Mouse (Mus musculus) megakaryocyte-erythroid progenitor cell, adult 5-6 weeks (primary cell): ENCODE measurements around the gene Fam162a. TPM values are rescaled to one million over a fixed set of nuclear protein-coding genes. Genes with fewer than 3 reads are reported as not detected.
"Not testable (repeated sequence)": the region's sequence is repeated elsewhere in the genome, so short reads cannot be mapped to it uniquely, and the experiment has no call there.

Source experiments
- ATAC-seq: replicated peaks from 2 replicates; pipeline ENCODE4 v1.8.0; 2016; ENCODE audit warnings: mild to moderate bottlenecking, inconsistent platforms; ENCODE audit not compliant: severe bottlenecking, poor library complexity, low FRiP score, low TSS enrichment
- total RNA-seq, 2 experiments: library from RNA; stranded (forward) in 1 of 2; stranded (reverse) in 1 of 2; fragments of 200-1000, 215-1000 nt in 1 of 2; fragments of >200 nt in 1 of 2; fragmentation: Nextera tagmentation in 1 of 2; gene quantifications; 2 replicates each; pipeline ENCODE4 v1.2.3; 2014 to 2017

Gene Fam162a
- total RNA-seq (2014; fragmentation: Nextera tagmentation) (205 and 208 TPM in 2 replicates), total RNA-seq (2017) (137 and 156 TPM in 2 replicates)

GRCm38 (mm10) chr16:36071450-36072379, at the start of gene Fam162a, which contains the start of gene Ccdc58:
TSS of gene Fam162a (minus strand) at chr16:36071594.
TSS of gene Ccdc58 (plus strand) at chr16:36071685.
- peak; percentile 88 for ATAC-seq

DNA sequence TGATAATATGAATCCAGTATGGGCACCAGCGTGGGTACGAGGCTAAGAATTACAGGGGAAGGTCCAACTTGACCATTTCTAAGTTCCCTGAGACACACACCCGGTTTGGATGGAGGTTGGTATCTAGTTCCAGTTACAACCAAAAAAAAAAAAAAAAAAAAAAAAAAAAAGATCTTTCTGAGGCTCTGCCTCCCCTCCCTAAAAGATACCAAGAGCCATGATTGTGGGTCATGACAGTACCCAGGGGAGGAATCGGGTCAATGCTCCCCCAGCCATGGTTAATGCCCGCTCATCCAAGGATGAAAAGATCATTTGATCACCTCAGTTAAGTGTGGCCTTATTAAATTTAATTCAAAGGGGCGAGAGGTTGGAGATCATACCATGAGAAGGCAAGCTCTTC, 44.4 kb upstream of the Fam162a start:
- not testable (repeated sequence) for ATAC-seq

GRCm38 (mm10) chr16:36111486-36111885, 40.1 kb upstream of the Fam162a start:
- ATAC-seq: not testable (repeated sequence)

- no peak for ATAC-seq
Observed at GRCm38 (mm10) chr16:36102211-36102610, 30.8 kb upstream of the Fam162a start.

DNA sequence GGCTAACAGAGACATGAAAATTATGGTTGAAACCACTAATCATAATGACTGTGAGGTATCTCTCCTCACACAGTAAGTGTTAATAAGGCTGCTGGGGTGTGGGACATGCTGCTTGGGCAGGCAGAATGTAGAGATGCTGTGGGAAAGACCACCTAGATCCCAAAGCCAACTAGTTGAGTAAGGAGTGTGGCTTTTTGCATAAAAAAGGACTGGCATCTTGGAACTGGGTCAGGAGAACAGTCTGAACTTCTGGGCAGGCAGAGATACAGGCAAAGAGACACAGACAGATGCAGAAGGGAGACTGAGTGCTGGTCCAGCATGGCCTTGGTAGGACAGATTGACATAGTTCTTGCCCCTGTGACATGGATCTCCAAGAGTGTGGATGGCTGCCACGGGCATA, 30.1 kb upstream of the Fam162a start:
- ATAC-seq: no peak

DNA sequence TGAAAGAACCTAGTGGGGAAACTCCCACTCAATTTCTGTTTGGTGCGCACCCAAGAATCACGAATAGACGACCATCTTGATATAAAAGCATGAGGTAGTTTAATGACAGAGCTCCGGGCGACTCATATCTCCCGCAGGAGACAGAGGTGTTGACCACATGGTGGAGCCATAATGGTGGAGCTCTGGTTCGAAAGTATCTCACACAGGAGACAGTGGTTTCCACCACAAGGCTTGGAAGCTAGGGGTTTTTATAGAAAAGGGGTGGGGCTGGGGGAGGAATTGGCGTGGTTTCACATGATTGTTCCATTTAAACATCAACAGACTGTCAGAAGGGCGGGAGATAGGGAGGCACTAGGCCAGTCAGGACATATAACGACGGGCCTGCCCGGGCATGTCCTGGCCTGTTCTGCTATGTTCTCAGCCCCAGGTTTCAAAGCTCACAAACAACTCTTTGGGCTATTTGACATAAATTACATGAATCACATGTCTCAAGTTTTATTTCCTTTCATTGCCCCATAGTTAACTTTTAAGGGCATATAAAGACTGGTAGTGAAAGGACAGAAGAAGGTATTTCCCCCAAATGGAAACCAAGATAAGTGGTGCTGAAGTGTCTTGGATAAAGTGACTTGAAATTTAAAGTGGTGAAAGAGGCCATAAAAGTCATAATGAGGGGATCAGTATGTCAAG, 26.6 kb upstream of the Fam162a start:
- ATAC-seq: not testable (repeated sequence)

GRCm38 (mm10) chr16:36094079-36094478, 22.7 kb upstream of the Fam162a start:
- ATAC-seq: no peak

- ATAC-seq: no peak
Observed at GRCm38 (mm10) chr16:36090785-36091509, 19.6 kb upstream of the Fam162a start.

DNA sequence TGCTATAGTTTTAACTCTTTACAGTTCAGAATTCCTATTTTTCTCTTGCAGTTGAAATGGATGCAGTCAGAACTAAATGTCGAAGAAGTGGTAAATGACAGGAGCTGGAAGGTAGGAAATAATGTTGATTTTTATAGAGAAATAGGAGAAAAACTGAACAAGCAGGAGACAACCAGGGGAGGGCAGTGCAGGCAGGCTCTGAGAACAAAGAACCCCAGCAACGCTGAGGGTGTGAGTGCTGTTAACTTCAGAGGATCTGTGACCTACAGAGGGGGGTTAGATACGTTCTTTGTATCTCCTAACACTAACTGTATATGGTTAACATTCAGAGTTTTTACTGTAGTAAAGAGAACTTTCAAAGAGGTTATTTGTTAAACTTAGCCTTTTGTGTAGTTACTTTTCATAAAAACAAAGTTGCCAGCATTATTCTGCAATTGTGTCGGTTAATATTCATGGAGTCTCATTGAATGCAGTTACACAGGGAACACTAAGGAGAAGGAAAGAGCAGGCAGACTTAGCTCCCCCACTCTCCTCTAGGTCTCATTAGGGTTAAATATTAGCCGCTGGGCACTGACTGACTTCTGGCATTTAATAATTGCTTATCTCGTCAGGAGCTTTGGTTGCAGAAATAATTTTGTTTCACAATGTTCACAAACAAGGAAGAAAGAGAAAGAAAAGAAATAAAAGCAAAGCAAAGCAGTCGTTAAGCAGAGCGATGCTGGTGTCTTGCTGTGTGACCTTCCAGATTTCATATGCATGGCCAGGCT, 18.6 kb upstream of the Fam162a start:
- no peak for ATAC-seq

DNA sequence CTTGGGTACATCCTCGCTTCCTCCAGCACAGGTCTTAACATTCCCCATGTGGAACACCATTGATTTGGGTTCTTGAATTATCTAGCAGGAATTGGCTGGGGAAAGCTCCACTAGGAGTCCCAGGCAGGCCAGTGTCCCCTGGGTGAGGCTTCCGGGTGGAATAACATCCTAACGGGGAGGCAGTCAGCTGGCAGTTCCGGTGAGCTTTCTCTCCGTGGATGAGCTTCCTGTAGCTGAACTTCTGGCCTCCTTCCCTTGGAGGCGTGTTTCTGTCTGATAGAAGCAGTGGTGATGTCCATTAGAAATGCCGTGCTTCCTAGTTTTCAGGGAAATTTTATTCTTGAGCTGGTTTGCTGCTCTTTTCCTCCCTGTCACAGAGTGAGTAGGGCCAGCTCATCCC, 17.7 kb upstream of the Fam162a start:
- no peak for ATAC-seq

DNA sequence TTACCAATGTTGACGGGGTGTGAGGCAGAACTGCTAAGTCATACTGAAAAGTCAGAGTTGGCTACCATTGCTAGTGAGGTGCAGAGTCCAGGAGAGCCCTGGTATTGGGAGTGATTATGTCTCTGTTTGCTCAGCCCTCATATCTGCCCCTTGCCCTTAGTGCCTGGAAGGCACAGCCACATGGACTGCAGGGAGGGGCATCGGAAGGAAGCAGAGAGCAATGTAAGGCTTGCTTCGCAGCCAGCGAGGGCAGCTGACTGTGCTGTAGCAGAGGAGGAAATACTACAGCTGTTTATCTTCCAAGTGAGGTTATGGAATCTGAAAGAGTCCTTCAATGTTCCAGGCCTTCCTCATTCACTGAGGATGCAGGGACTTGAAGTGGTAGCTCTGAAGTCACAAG, 16.5 kb upstream of the Fam162a start:
- ATAC-seq: no peak

DNA sequence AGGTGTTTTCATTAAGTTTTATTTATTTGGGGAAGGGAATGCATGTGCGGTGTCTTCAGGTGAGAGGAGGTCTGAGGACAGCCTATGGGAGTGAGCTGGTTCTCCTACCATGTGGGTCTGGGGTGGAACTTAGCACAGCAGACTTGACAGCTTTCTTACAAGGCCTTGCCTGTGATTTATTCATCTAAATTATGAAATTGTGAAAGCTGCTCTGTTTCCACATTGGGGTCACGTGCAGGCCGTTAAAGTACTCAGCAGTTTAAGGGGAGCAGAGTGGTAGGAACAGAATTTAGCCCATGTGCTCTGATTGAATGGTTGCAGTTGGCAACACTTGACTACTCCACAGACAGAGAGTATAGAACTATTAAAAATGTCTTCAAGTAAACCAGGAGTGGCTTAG, 8.5 kb upstream of the Fam162a start:
- no peak for ATAC-seq

DNA sequence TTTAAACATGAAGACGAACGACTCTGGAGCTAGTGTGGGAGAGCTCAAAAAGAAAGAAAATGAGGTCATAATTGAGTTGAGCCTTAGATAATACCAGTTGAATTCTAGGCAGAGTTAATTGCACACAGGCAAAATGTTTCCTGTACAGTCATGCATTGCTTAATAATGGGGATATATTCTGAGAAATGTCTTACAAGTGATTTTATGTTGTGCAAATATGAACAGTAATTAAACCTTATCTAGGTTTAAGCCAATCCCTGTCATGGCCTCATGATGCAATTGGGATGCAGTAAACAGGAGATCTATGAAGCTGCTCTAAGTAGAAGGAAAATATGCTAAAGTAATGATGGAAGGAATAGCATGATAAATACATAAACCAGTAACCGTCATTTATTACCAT, 3.4 kb upstream of the Fam162a start:
- ATAC-seq: no peak

DNA sequence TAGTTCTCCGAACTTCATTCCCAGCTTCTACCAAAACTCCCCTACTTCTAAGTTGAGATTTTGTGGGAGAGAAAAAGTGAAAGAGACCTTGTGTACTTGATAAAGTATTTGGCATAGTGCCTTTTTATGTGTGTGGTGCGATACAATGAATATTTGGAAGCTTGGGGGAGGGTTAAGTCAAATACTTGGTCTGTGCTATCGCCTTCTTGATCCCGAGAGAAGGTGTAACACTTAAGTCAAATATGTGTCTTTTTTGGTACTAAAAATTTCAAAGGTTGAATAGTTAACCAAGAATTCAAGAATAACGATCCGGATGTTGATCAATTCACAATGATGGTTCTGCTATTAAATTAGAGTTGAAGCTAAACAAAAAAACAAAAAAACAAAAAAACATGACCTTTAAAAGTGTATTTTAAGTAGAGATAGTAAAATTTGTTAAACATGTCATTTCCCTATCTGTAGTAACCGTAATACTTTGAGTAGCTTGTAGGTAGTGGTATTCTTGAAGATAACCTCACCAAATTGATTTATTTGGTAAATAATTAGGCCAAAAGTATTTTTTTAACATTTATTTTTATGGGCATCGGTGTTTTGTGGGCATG, 1.1 kb upstream of the Fam162a start:
- peak; percentile 39 for ATAC-seq

DNA sequence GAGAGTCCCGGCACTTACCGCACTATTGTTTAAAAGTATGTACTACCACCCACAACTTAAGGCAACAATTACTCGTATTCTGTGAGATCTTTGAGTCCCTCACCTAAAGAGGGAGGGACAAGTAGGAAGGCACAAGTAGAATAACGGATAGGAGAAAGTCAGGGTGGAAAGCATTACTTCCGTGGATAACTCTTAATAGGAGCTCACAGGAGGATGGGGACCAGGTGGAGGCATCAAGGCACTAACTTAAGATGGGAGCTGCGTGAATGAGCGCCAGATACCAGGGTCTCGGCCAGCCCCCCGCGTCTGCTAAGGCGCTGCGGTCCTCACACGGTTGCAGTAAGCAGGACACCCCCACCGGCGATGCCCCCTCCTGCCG, 334 bp downstream of the Fam162a start:
- peak; percentile 16 for ATAC-seq

DNA sequence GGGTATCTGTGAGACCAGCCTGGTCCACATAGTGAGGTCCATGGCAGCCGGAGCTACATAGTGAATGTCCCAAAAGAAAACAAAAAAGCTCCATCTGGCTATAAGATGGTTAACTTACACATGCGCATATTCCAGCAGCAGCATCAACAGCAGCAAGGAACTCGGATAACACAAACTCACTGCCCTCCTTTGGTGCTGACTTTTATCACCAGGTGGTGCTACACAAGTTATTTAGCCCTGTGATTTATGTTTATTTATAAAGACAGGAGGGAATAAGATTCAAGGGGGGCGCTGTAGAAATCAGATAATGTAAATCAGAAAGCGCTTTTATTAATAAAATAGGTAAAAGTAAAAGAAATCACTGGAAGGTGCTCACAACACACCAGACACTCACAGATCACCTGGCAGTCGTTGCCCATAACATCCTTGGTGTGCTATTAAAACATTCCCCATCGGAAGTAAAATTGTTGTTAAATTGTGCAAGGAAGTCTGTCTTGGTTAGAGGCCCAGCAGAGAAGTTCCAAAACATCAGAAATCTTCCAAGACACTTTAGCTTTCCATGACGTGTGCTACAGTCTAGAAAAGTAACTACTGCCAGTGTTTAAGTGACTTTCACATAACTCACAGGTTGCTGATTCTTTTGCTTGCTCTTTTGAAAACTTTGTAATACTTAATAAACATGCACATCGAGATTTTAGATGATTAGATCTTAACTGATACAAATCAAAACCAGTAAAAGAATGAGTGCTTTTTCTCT, 1.4 kb downstream of the Fam162a start:
- no peak for ATAC-seq

GRCm38 (mm10) chr16:36068356-36068755, 3.0 kb downstream of the Fam162a start:
- ATAC-seq: no peak

DNA sequence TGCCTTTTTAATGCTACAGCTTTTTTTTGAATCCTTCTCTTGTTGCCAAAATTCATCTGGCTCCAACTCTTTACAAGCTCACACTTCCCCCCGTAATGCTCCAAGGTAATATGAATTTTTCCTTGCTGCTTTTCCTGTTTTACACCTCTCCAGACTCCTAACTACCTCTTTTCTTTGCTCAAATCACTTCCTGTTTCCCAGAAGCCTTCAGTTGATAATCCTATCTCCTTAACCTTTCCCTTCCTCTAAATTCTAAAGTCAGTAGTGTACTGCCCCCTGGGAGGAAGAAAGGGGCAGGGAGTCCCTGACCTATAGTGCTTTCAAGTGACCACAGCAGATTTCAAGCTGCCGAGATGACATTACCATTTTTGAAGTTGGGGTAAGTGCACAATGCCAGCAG, 3.7 kb downstream of the Fam162a start:
- no peak for ATAC-seq
